Mouse (Mus musculus) neutrophil, adult 83 days (primary cell): ENCODE results near the gene Cpne6. TPM values are rescaled to one million over a fixed set of nuclear protein-coding genes. Genes with fewer than 3 reads are reported as not detected.

ENCODE experiments used
- total RNA-seq, 2 experiments: library from RNA; stranded (reverse); gene quantifications; one replicate each; pipeline ENCODE4 v1.2.4; 2023

Gene Cpne6
- total RNA-seq: not detected

DNA sequence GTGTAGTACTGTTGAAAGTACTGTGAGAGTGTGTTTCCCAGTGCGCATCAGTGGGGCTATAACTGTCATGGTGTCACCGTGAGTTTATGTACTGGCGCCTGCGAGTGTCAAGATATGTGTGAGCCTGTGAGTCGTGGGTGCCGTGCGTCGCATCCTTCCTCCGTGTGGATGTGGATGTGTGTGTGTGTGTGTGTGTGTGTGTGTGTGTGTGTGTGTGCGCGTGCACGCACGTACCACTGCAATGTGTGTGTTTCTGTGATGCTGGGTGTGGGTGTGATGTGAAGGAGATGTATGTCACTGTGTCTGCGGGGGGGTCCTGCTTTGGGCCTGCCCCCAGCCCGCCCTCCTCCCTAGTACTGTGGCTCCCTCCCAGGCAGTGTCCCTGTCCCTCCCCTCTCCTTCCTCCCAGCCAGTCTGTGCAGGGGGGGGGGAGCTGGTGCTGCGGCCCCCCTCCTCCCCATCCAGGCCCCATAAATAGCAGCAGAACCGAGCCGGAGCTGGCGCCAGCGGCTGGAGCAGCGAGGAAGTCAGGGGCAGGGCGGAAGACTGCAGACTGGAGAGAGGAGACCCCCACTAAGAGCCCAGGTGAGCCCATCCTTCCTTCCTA lies at the start of gene Cpne6:
Cpne6 (plus strand) TSS at position 321 of the 607 bp plus-strand sequence.

DNA sequence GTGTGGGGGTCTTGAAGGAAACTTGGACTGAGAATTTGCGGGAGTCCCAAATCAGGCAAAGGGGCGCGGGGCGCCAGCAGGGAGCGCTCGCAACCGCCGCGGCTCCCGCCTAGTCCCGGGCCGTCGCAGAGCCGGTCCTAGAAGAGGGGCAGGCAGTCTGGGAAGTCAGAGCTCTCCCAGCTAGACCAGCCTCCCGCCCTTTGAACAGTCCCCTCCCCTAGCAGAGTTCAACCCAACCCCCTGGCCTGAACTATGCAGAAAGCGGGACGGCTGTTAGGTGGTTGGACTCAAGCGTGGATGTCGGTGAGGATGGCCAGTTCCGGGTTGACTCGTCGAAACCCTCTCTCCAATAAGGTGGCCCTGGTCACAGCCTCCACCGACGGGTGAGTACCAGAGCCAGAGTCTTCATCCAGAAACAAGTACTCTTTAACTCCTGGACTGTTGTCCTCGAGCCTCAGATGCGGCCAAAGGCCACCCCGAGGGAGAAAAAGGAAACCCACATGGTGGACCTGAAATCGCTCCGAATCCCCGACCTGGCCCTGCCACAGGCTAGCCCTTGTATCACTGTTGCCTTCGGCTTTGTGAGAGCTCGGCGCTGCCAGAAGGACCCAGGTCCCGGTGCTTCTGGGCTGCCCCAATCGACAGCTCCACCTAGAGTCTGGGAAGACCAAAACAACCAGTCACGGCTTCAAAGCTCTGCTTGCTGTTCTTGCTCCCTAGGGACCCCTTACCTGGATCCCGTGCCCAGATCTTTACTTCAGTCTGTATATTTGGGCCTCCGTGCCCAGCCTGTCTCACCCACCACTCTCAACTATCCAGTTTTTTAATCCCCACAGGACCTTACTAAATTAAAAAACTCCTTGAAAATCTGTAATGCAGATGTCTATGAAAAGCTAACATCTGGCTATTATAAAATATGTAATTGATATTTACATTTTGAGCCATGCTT lies 31.3 kb upstream of the Cpne6 start, which contains the start of gene Dhrs4:
Dhrs4 (plus strand) TSS at position 108 of the 949 bp plus-strand sequence.

DNA sequence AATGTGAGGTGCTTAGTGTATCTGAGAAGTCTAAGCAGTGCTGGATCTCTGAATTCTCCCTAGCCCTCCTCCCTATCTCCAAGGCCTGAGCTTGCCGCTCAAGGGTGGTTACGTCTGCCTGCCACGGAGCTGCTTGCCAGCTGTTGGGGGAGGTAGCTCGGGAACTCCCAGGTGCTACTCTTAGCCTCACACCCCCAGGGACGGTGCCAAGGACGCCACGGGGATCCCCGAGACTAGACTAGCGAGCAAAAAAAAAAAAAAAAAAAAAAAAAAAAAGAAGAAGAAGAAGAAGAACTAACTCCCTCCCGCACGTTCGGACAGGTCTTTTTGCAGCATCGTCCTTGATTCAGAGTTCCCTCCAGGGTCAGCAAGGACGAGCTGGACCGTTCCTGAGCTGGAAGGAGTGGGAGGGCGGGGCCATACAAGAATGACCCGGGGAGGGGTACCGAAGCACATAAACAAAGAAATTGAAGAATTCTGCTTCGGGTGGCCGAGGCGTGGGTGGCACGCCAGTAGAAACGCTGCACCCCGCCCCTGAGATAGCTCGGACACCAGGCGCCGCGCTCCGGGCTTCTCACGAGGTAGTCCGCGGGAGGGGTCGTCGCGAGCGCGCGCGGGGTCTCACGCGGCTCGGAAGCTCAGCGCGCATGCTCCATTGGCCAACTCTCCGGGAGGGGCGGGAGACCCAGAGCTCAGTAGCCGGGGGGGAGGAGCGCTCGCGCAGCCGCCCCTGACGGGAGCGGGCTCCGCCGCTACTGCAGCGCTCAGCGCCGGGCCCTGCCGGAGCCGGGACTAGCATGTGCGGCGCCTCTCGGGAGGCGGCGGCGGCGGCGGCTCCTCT lies 19.7 kb upstream of the Cpne6 start, which contains the start of gene Carmil3:
Carmil3 (plus strand) TSS at position 291 of the 841 bp plus-strand sequence.

DNA sequence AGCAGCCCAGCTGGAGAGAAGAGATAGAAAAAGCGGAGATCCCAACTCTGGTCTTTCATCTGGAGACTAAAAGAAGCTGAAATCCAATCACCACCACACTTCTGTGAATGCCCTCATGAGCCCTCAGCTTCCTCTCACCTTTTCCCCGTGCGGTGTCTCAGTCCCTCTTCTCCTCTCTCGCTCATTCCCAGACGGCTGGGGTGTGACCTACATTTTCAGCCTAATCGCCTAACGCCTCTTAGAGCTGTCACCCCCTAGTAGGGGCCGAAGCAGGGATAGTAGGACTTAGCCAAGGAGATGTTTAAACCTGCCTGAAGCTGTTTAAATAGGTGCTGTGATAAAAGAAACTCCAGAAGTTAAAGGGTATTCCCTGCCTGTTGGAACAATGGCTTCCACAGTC lies 14.5 kb downstream of the Cpne6 start, which contains the start of gene Nrl:
Nrl (minus strand) TSS at position 197 of the 400 bp plus-strand sequence.

GRCm38 (mm10) chr14:55540067-55540786 lies 30.0 kb downstream of the Cpne6 start, which contains the start of gene Pck2:
Gene Pck2 (plus strand): TSS chr14:55540266.

DNA sequence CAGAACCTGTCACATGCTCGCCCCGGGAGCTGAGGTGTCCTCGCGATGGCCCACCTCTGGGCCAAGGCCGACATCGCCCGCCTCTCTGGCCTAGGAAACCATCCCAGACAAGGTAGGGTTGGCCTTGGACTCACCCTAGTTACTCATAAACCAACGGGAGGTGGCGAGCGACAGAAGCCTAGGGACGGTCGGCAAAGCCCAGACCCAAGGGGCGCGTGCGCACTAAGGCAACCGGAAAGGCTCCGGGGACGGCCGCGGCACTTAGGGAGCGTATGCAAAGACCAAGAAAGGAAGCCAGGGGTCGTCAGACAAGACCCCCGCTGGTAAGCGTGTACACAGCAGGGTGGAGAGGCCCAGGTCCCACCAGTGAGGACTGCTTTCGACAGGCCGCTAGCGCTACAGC lies 49.6 kb downstream of the Cpne6 start, which contains the start of gene Dcaf11:
Dcaf11 (plus strand) TSS at position 208 of the 403 bp plus-strand sequence.

DNA sequence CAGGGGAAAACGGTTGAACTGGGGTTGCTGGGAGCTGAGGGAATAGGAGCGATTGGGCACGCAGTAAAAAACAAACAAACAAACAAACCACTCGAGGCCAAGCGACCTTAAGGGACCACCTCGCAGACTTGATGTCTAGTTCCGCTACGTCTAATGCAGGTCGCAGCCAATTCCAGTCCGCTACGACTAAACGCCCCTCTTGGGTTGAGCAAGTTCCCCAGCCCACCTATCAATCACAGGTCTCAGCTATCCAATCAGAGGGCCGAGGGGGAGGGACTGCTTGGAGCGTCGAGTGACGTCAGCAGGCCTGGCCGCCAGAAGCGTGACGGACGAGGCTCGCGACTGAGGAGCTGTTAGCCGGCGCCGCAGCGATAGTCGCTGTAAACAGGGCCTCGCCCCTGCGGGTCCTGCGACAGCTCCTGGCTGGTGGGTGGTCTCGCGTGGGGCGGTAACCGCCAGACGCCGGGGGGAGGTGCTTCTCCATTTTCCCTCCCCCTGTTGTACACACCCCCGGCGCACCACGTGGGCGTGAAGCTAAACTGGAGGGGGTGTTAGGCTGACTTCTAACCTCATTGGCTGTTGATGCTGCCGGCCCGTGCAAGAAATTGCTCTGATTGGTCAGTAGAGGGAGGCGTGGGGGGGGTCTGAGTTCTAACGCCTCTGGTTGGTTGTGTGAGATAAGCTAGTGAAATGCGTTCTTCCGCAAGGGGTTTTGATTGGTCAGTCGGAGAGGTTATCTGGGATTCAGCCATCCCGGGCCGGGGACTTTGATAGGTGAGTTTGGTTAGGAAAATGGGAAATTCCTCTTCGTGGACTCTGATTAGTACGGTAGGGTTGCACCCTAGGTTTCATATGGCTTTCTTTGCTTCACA lies 50.2 kb downstream of the Cpne6 start, which contains the start of gene A730061H03Rik:
A730061H03Rik (minus strand) TSS at position 205 of the 872 bp plus-strand sequence.

Other genes starting within 250 kb of the Cpne6 start
- gene Dhrs4, start 31.7 kb upstream of the Cpne6 start, total RNA-seq: 10 to 100 TPM; 14.0 to 26.8 TPM
- gene Carmil3, start 19.8 kb upstream of the Cpne6 start, total RNA-seq: under 1 TPM; 0.11 to 0.35 TPM
- gene Nrl, start 14.5 kb downstream of the Cpne6 start, total RNA-seq: not detected
- gene Pck2, start 29.8 kb downstream of the Cpne6 start, total RNA-seq: 10 to 100 TPM; 28.8 to 36.8 TPM
- 10 to 100 TPM; 48.3 to 50.3 TPM for gene Dcaf11, start 49.6 kb downstream of the Cpne6 start, total RNA-seq
- 10 to 100 TPM in 1 of 2 experiments, 1 to 10 TPM in 1; 8.6 to 10.4 TPM for gene A730061H03Rik, start 50.0 kb downstream of the Cpne6 start, total RNA-seq
- not detected for gene Fitm1, start 65.2 kb downstream of the Cpne6 start, total RNA-seq
- 100 to 1,000 TPM; 144 to 155 TPM for gene Psme1, start 67.7 kb downstream of the Cpne6 start, total RNA-seq
- gene Emc9, start 74.9 kb downstream of the Cpne6 start, total RNA-seq: 1 to 10 TPM; 4.9 to 6.6 TPM
- gene Psme2, start 80.7 kb downstream of the Cpne6 start, total RNA-seq: 100 to 1,000 TPM; 191 to 193 TPM
- gene Rnf31, start 81.3 kb downstream of the Cpne6 start, total RNA-seq: 10 to 100 TPM; 51.6 to 55.7 TPM
- gene Irf9, start 93.1 kb downstream of the Cpne6 start, total RNA-seq: 10 to 100 TPM; 41.1 to 56.8 TPM
- gene Rec8, start 107.6 kb downstream of the Cpne6 start, total RNA-seq: 1 to 10 TPM; 1.2 to 3.1 TPM
- 10 to 100 TPM; 12.2 to 12.4 TPM for gene Ipo4, start 125.5 kb downstream of the Cpne6 start, total RNA-seq
- gene Gm49378, start 127.5 kb downstream of the Cpne6 start, total RNA-seq: 1 to 10 TPM in 1 of 2 experiments, under 1 TPM in 1; 0.31 to 1.2 TPM
- gene Tm9sf1, start 133.4 kb downstream of the Cpne6 start, total RNA-seq: 10 to 100 TPM; 34.3 to 37.8 TPM
- 1 to 10 TPM; 2.0 to 3.4 TPM for gene Tssk4, start 139.7 kb downstream of the Cpne6 start, total RNA-seq
- 10 to 100 TPM; 15.9 TPM for gene Mdp1, start 150.1 kb downstream of the Cpne6 start, total RNA-seq
- 10 to 100 TPM; 14.6 to 15.9 TPM for gene Gmpr2, start 161.5 kb downstream of the Cpne6 start, total RNA-seq
- gene Nedd8, start 161.7 kb downstream of the Cpne6 start, total RNA-seq: 100 to 1,000 TPM; 178 to 185 TPM
- 10 to 100 TPM; 60.2 to 61.1 TPM for gene Tinf2, start 171.4 kb downstream of the Cpne6 start, total RNA-seq
- 1 to 10 TPM; 1.3 to 2.2 TPM for gene Tgm1, start 203.5 kb downstream of the Cpne6 start, total RNA-seq
- gene Rabggta, start 211.8 kb downstream of the Cpne6 start, total RNA-seq: 10 to 100 TPM; 21.0 to 23.4 TPM
- 10 to 100 TPM; 57.3 to 62.3 TPM for gene Dhrs1, start 235.2 kb downstream of the Cpne6 start, total RNA-seq
- gene Nop9, start 235.2 kb downstream of the Cpne6 start, total RNA-seq: 10 to 100 TPM; 14.8 to 20.7 TPM
- gene Cideb, start 248.0 kb downstream of the Cpne6 start, total RNA-seq: under 1 TPM; 0.33 to 0.57 TPM